Mouse (Mus musculus): ENCODE measurements around the gene Aoc2.

DNA sequence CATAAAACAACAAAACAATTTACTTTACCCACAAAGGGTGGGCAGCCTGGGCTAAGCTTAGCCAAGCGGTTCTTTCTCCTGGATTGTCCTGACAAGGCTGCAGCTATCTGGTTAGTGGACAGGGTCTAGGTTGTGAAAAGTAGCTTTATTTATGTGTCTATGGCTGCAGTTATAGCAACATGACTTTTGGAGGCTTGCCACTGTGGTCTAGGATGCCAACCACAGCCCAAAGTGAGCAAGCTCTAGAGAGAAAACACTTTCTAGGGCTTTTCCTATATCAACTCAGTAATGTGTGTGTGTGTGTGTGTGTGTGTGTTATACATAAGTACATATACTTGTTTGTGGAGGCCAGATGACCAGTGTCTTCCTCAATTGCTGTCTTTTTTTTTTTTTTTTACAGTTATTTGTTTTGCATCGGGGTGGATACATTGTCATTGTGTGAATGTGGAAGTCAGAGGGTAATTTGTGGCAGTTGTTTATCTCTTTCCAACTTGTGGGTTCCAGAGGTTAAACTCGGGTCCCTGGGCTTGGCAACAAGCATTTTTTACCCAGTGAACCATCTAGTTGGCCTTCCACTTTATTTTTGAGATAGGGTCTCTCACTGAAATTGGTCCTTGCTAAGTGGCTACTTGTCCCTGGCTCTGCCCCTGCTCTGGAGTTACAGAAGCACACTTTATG, 32.8 kb downstream of the Aoc2 start:
- TF ChIP-seq CTCF (IDR thresholded peaks at IDR 0.05) (no peak), POLR2A (IDR thresholded peaks at IDR 0.05; ENCODE audit: insufficient read depth, low read depth, low read length) (no peak), EP300 (IDR thresholded peaks at IDR 0.05; ENCODE audit: insufficient read depth, low read depth, low read length) (no peak)

All from heart, adult 2 months (tissue).